9 mouse cellular contexts compared by ENCODE assay signal in genomic region chr12:16958851-16959250, GRCm38 (mm10). TPM values are rescaled to one million over a fixed set of nuclear protein-coding genes. Genes with fewer than 3 reads are reported as not detected.
DNase-seq lines count a peak whose midpoint lies in the region; ATAC-seq lines count a peak whose summit lies in the region.
"Had no signal": no experiment of that assay in that cellular context is flagged by ENCODE, and none has a peak within 500 bp of the region (broad histone marks: within the 10 kb centered on the region; RNA-seq: fewer than 3 reads in every experiment).

No protein-coding gene starts in this region.

- peak; percentile 41 for DNase-seq in adrenal gland, postnatal 14 days
- no peak for DNase-seq in adrenal gland, adult 18-20 months (ENCODE audit: low spot score in 2 of 2)
- DNase-seq in midbrain, embryonic 14.5 days, result peak; percentile 25
- peak; percentile 28 for DNase-seq in embryonic facial prominence, embryonic 11.5 days (ENCODE audit: low spot score)
- DNase-seq in thymus, postnatal 0 days (ENCODE audit: low spot score), result peak; percentile 40
- no peak for DNase-seq in left cerebral cortex, postnatal 25 days (ENCODE audit: low spot score in 2 of 2)

- H3K4me1 ChIP-seq in midbrain, embryonic 14.5 days (ENCODE audit: control insufficient read depth, insufficient read depth, low read length), result no peaks in the 10 kb centered on the region
- H3K4me1 ChIP-seq in midbrain, embryonic 15.5 days, result no peaks in the 10 kb centered on the region
- H3K4me1 ChIP-seq in embryonic facial prominence, embryonic 11.5 days (ENCODE audit: control insufficient read depth, insufficient read depth, low read length), result no peaks in the 10 kb centered on the region
- no peaks in the 10 kb centered on the region for H3K4me1 ChIP-seq in hindbrain, embryonic 12.5 days
- H3K4me1 ChIP-seq: liver, embryonic 15.5 days had no signal

- no peak overlapping the region for H3K4me2 ChIP-seq in midbrain, embryonic 14.5 days (ENCODE audit: low read length)
- H3K4me2 ChIP-seq in midbrain, embryonic 15.5 days, result no peak overlapping the region
- no peak overlapping the region for H3K4me2 ChIP-seq in embryonic facial prominence, embryonic 11.5 days (ENCODE audit: low read depth, low read length)
- no peak overlapping the region for H3K4me2 ChIP-seq in hindbrain, embryonic 12.5 days (replicated peaks)
- H3K4me2 ChIP-seq: liver, embryonic 15.5 days had no signal

- H3K27me3 ChIP-seq in midbrain, embryonic 14.5 days (ENCODE audit: control insufficient read depth, insufficient read depth, low read length), result no peaks in the 10 kb centered on the region
- no peaks in the 10 kb centered on the region for H3K27me3 ChIP-seq in midbrain, embryonic 15.5 days (replicated peaks)
- no peaks in the 10 kb centered on the region for H3K27me3 ChIP-seq in embryonic facial prominence, embryonic 11.5 days (ENCODE audit: control insufficient read depth, insufficient read depth, low read length)
- H3K27me3 ChIP-seq in hindbrain, embryonic 12.5 days, result no peaks in the 10 kb centered on the region
- H3K27me3 ChIP-seq: liver, embryonic 15.5 days had no signal

- H3K27ac ChIP-seq in midbrain, embryonic 14.5 days (replicated peaks; ENCODE audit: low read depth, low read length), result no peak overlapping the region
- no peak overlapping the region for H3K27ac ChIP-seq in midbrain, embryonic 15.5 days
- no peak overlapping the region for H3K27ac ChIP-seq in embryonic facial prominence, embryonic 11.5 days (replicated peaks; ENCODE audit: low read depth, low read length)
- H3K27ac ChIP-seq in hindbrain, embryonic 12.5 days, result no peak overlapping the region
- H3K27ac ChIP-seq: liver, embryonic 15.5 days had no signal

- intact Hi-C loops in left cerebral cortex, postnatal 25 days (cut with DNase I), result no loop called here

- peaks cover 54% of the 10 kb centered on the region for H3K36me3 ChIP-seq in midbrain, embryonic 14.5 days (ENCODE audit: control insufficient read depth, insufficient read depth, low read length)
- peaks cover 30% of the 10 kb centered on the region for H3K36me3 ChIP-seq in midbrain, embryonic 15.5 days (replicated peaks)
- H3K36me3 ChIP-seq in embryonic facial prominence, embryonic 11.5 days (replicated peaks; ENCODE audit: control insufficient read depth, insufficient read depth, low read depth, low read length), result peaks cover 6% of the 10 kb centered on the region
- peaks cover 41% of the 10 kb centered on the region for H3K36me3 ChIP-seq in hindbrain, embryonic 12.5 days

- H3K9me3 ChIP-seq in midbrain, embryonic 14.5 days (ENCODE audit: control insufficient read depth, low read length), result no peaks in the 10 kb centered on the region
- H3K9me3 ChIP-seq in midbrain, embryonic 15.5 days, result no peaks in the 10 kb centered on the region
- H3K9me3 ChIP-seq in embryonic facial prominence, embryonic 11.5 days (replicated peaks; ENCODE audit: control insufficient read depth, low read length), result no peaks in the 10 kb centered on the region
- no peaks in the 10 kb centered on the region for H3K9me3 ChIP-seq in hindbrain, embryonic 12.5 days (replicated peaks)
- H3K9me3 ChIP-seq: liver, embryonic 15.5 days had no signal

- H3K4me3 ChIP-seq in midbrain, embryonic 14.5 days (replicated peaks; ENCODE audit: low read depth, low read length), result no peak overlapping the region
- no peak overlapping the region for H3K4me3 ChIP-seq in midbrain, embryonic 15.5 days
- H3K4me3 ChIP-seq in embryonic facial prominence, embryonic 11.5 days (ENCODE audit: low read depth, low read length), result no peak overlapping the region
- no peak overlapping the region for H3K4me3 ChIP-seq in hindbrain, embryonic 12.5 days
- H3K4me3 ChIP-seq: liver, embryonic 15.5 days had no signal

- WGBS in midbrain, embryonic 14.5 days, result 76% methylated on average over 1 of the region's 1 CpGs
- 78% methylated on average over 1 of the region's 1 CpGs for WGBS in midbrain, embryonic 15.5 days
- 61% methylated on average over 1 of the region's 1 CpGs for WGBS in embryonic facial prominence, embryonic 11.5 days
- 71% methylated on average over 1 of the region's 1 CpGs for WGBS in hindbrain, embryonic 12.5 days

- H3K9ac ChIP-seq in midbrain, embryonic 14.5 days (replicated peaks; ENCODE audit: low read length), result no peak overlapping the region
- no peak overlapping the region for H3K9ac ChIP-seq in midbrain, embryonic 15.5 days
- H3K9ac ChIP-seq in embryonic facial prominence, embryonic 11.5 days (replicated peaks; ENCODE audit: low read length), result no peak overlapping the region
- no peak overlapping the region for H3K9ac ChIP-seq in hindbrain, embryonic 12.5 days
- H3K9ac ChIP-seq: liver, embryonic 15.5 days had no signal

- ATAC-seq in midbrain, embryonic 14.5 days (ENCODE audit: low FRiP score, low TSS enrichment), result no peak
- ATAC-seq in midbrain, embryonic 15.5 days (replicated peaks), result no peak
- ATAC-seq in embryonic facial prominence, embryonic 11.5 days (replicated peaks; ENCODE audit: insufficient number of reproducible peaks, low FRiP score, low TSS enrichment, low read depth), result no peak
- ATAC-seq in hindbrain, embryonic 12.5 days (ENCODE audit: low FRiP score), result no peak

RNA-seq across cellular contexts. Expression of gene Pqlc3, which starts 41.4 kb away (rescaled TPM):
- 5.4 and 5.6 TPM in 2 replicates for total RNA-seq in adrenal gland, postnatal 14 days (2021)
- 10 to 100 TPM; 10.7 to 11.4 TPM for total RNA-seq in adrenal gland, adult 18-20 months (2021)
- 0.91 and 1.2 TPM in 2 replicates for polyA plus RNA-seq in midbrain, embryonic 14.5 days (2014; fragmentation: Nextera tagmentation; extraction: Ambion mirVana)
- polyA plus RNA-seq in midbrain, embryonic 15.5 days (2015; fragmentation: Nextera tagmentation; extraction: Ambion mirVana), result 2.4 and 2.6 TPM in 2 replicates
- polyA plus RNA-seq in embryonic facial prominence, embryonic 11.5 days (2014; fragmentation: Nextera tagmentation; extraction: Ambion mirVana), result 3.8 and 4.9 TPM in 2 replicates
- polyA plus RNA-seq in thymus, postnatal 0 days (2015; fragmentation: Nextera tagmentation; extraction: Ambion mirVana), result 23.8 and 28.4 TPM in 2 replicates
- total RNA-seq in left cerebral cortex, postnatal 25 days (2021), result 1 to 10 TPM in 1 of 2 experiments, under 1 TPM in 1; 0.89 to 1.5 TPM
- polyA plus RNA-seq in hindbrain, embryonic 12.5 days (2016; fragmentation: Nextera tagmentation; extraction: Ambion mirVana), result 3.3 and 3.6 TPM in 2 replicates

RNA-seq across cellular contexts. Expression of gene 2410004P03Rik, which starts 52.7 kb away (rescaled TPM):
- not detected in 2 replicates for total RNA-seq in adrenal gland, postnatal 14 days (2021)
- total RNA-seq in adrenal gland, adult 18-20 months (2021), result not detected
- polyA plus RNA-seq in midbrain, embryonic 14.5 days (2014; fragmentation: Nextera tagmentation; extraction: Ambion mirVana), result 2.6 and 3.4 TPM in 2 replicates
- 5.2 and 5.4 TPM in 2 replicates for polyA plus RNA-seq in midbrain, embryonic 15.5 days (2015; fragmentation: Nextera tagmentation; extraction: Ambion mirVana)
- 0.29 and 1.3 TPM in 2 replicates for polyA plus RNA-seq in embryonic facial prominence, embryonic 11.5 days (2014; fragmentation: Nextera tagmentation; extraction: Ambion mirVana)
- polyA plus RNA-seq in thymus, postnatal 0 days (2015; fragmentation: Nextera tagmentation; extraction: Ambion mirVana), result 1.2 and 1.3 TPM in 2 replicates
- under 1 TPM; 0.60 to 0.87 TPM for total RNA-seq in left cerebral cortex, postnatal 25 days (2021)
- 3.5 TPM in 2 replicates for polyA plus RNA-seq in hindbrain, embryonic 12.5 days (2016; fragmentation: Nextera tagmentation; extraction: Ambion mirVana)
- polyA plus RNA-seq: liver, embryonic 15.5 days had no signal

Comparison
In these comparisons a context has a peak if more than half of its experiments do, and no peak if none do; other contexts are left out.
1. DNase-seq: peak in adrenal gland, postnatal 14 days (single experiment), midbrain, embryonic 14.5 days (single experiment), embryonic facial prominence, embryonic 11.5 days (single experiment) and thymus, postnatal 0 days (single experiment); none in adrenal gland, adult 18-20 months (0 of 2) and left cerebral cortex, postnatal 25 days (0 of 2).